Mouse (Mus musculus) spleen, postnatal 36 days (tissue): ENCODE results near the gene Gabrr1.

Source experiments
- DNase-seq, 2 experiments: peaks; one replicate each; pipeline ENCODE4 v3.0.0; 2022; ENCODE audit warnings: low spot score in 2 of 2, mixed read lengths in 1 of 2

Gene Gabrr1

DNA sequence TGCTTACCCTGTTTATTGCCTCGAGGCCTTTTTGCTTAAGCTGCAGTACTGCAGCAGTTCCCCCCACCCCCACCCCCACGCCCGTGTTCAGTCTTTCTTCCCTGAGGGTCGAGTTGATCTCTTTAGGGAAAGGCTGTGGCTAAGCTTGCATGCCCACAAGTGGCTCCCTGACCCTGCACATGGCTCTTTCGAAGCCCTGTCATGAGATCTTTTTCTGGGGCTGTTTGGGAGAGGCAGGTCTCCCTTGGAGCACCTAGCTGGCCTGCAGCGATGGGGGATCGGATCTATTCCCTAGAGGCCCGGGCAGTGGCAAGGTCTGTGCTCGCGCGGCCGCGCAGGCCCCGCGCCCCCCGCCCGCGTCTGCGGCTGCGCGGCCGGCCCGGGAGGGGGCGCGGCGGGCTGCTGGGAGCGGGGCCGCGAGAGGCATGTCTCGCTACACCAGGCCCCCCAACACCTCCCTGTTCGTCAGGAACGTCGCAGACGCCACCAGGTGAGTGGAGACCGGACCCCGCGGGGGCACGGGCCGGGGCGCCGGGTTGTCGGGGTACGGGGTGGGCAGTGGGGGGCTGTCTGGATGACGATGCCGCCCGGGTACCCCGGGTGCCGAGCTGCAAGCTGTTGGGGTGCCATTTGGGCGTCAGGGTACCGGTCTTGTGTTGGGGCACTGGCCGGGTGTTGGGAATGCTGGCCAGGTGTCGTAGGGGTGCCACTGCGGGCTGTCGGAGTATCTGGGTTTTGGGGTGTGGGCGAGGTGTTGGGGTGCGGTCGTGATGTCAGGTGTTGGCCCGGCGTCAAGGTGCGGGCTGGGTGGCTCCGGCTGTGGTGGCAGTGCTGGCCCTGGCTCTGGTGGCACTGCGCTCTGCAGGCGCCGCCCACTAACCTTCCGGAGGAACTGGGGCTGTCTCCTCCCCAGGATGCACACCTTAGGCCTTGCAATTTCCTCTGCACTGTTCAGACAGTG lies 76.8 kb downstream of the Gabrr1 start, which contains the start of gene Srsf12:
Srsf12 (plus strand) TSS at position 111 of the 961 bp plus-strand sequence.
- DNase-seq, result peak; percentile 15 to 40
